Mouse (Mus musculus) cerebellum, adult 2 months (tissue): ENCODE results near the gene Slc9a2. TPM values are rescaled to one million over a fixed set of nuclear protein-coding genes. Genes with fewer than 3 reads are reported as not detected.
"Not testable (repeated sequence)": the region's sequence is repeated elsewhere in the genome, so short reads cannot be mapped to it uniquely, and the experiment has no call there.

Source experiments
- DNase-seq, 2 experiments: peaks; one replicate each; pipeline ENCODE4 v3.0.0; 2021
- H3K27ac ChIP-seq: fragments of 200-500 bp; 2 replicates; pipeline ENCODE4 v1.5.1; 2012; ENCODE audit warnings: low read length, control low read depth, inconsistent platforms; ENCODE audit not compliant: insufficient read depth
- H3K27me3 ChIP-seq: fragments of 200-500 bp; 2 replicates; pipeline ENCODE4 v1.6.1; 2012; ENCODE audit warnings: inconsistent platforms, mild to moderate bottlenecking, low read length, moderate library complexity; ENCODE audit not compliant: control insufficient read depth, insufficient read depth
- H3K4me1 ChIP-seq: fragments of 200-500 bp; 2 replicates; pipeline ENCODE4 v1.6.1; 2011; ENCODE audit warnings: low read length; ENCODE audit not compliant: control insufficient read depth, insufficient read depth
- H3K4me3 ChIP-seq: fragments of 200-500 bp; replicated peaks from 2 replicates; pipeline ENCODE3; 2011; ENCODE audit warnings: mild to moderate bottlenecking, low read depth, low read length, control low read depth; ENCODE audit not compliant: insufficient read depth
- CTCF ChIP-seq: fragments of 200-500 bp; IDR thresholded peaks from 2 replicates; pipeline ENCODE4 v1.5.1; 2011; ENCODE audit warnings: low read depth, mild to moderate bottlenecking, control low read depth, low read length, moderate library complexity, borderline replicate concordance; ENCODE audit not compliant: insufficient read depth
- POLR2A ChIP-seq: fragments of 200-500 bp; IDR thresholded peaks from 2 replicates; pipeline ENCODE4 v1.6.1; 2011; ENCODE audit warnings: low read length, control low read depth, borderline replicate concordance; ENCODE audit not compliant: insufficient read depth
- WGBS: fragments of 180-500 bp; shearing (Covaris S2); methylation state at CpG from one replicate; pipeline ENCODE4 v1.1.7; 2018; 5-methylcytosine and 5-hydroxymethylcytosine counted together
- polyA plus RNA-seq: library from polyadenylated mRNA; depleted of rRNA; stranded (reverse); fragments of >200 nt; gene quantifications from 2 replicates; pipeline ENCODE4 v1.2.3, GENCODE M21; 2012

The Slc9a2 gene
- polyA plus RNA-seq, 1 experiment, result 0.92 TPM

- no peak overlapping the region for H3K27ac ChIP-seq
- TF ChIP-seq POLR2A (no peak), CTCF (no peak)
- H3K27me3 ChIP-seq, result no peaks in the 10 kb centered on the region
- no peaks in the 10 kb centered on the region for H3K4me1 ChIP-seq
- no peak for DNase-seq
- 97% methylated on average over 1 of the region's 1 CpGs for WGBS
- H3K4me3 ChIP-seq, result no peak overlapping the region
Observed at GRCm38 (mm10) chr1:40728636-40729035, 48.3 kb downstream of the Slc9a2 start.

- Histone ChIP-seq H3K4me3 (no peak overlapping the region), H3K27ac (no peak overlapping the region), H3K27me3 (no peaks in the 10 kb centered on the region), H3K4me1 (no peaks in the 10 kb centered on the region)
- TF ChIP-seq POLR2A (no peak), CTCF (no peak)
- WGBS, result 84% methylated on average over 8 of the region's 8 CpGs
- no peak for DNase-seq
Observed at GRCm38 (mm10) chr1:40737671-40738070, 57.3 kb downstream of the Slc9a2 start.

GRCm38 (mm10) chr1:40738246-40738645, 57.9 kb downstream of the Slc9a2 start:
- H3K4me3 ChIP-seq, H3K27me3 ChIP-seq, DNase-seq, H3K4me1 ChIP-seq, H3K27ac ChIP-seq: not testable (repeated sequence)
- WGBS, result 98% methylated on average over 9 of the region's 9 CpGs

GRCm38 (mm10) chr1:40740739-40741138, 60.4 kb downstream of the Slc9a2 start:
- TF ChIP-seq CTCF (no peak), POLR2A (no peak)
- Histone ChIP-seq H3K4me1 (no peaks in the 10 kb centered on the region), H3K27me3 (no peaks in the 10 kb centered on the region), H3K27ac (no peak overlapping the region), H3K4me3 (no peak overlapping the region)
- 91% methylated on average over 2 of the region's 2 CpGs for WGBS
- no peak for DNase-seq

- no peaks in the 10 kb centered on the region for H3K27me3 ChIP-seq
- no peak overlapping the region for H3K27ac ChIP-seq
- no peaks in the 10 kb centered on the region for H3K4me1 ChIP-seq
- no peak overlapping the region for H3K4me3 ChIP-seq
- TF ChIP-seq POLR2A, result no peak
- no peak for TF ChIP-seq CTCF
- DNase-seq, result no peak
- WGBS, result 79% methylated on average over 5 of the region's 5 CpGs
Observed at GRCm38 (mm10) chr1:40746089-40746488, 65.7 kb downstream of the Slc9a2 start.

GRCm38 (mm10) chr1:40759751-40760445, 79.5 kb downstream of the Slc9a2 start:
- DNase-seq, result no peak
- WGBS, result 87% methylated on average over 6 of the region's 6 CpGs
- Histone ChIP-seq H3K27ac (no peak overlapping the region), H3K4me3 (no peak overlapping the region), H3K27me3 (no peaks in the 10 kb centered on the region), H3K4me1 (no peaks in the 10 kb centered on the region)
- TF ChIP-seq CTCF, result no peak
- no peak for TF ChIP-seq POLR2A

GRCm38 (mm10) chr1:40764042-40764441, 83.7 kb downstream of the Slc9a2 start:
- no peak for DNase-seq
- Histone ChIP-seq H3K4me3 (no peak overlapping the region), H3K27me3 (no peaks in the 10 kb centered on the region), H3K27ac (no peak overlapping the region), H3K4me1 (no peaks in the 10 kb centered on the region)
- TF ChIP-seq CTCF (no peak), POLR2A (no peak)
- 52% methylated on average over 1 of the region's 1 CpGs for WGBS

- TF ChIP-seq CTCF (no peak), POLR2A (no peak)
- 96% methylated on average over 15 of the region's 15 CpGs for WGBS
- Histone ChIP-seq H3K27me3 (no peaks in the 10 kb centered on the region), H3K4me1 (no peaks in the 10 kb centered on the region), H3K27ac (no peak overlapping the region), H3K4me3 (no peak overlapping the region)
- no peak for DNase-seq
Observed at GRCm38 (mm10) chr1:40764701-40765275, 84.4 kb downstream of the Slc9a2 start.
